Mouse (Mus musculus): ENCODE measurements around the gene Iqcg.

GRCm38 (mm10) chr16:33048686-33049085, 7.3 kb downstream of the Iqcg start:
- TF ChIP-seq CHD2 (IDR thresholded peaks at IDR 0.05; ENCODE audit: low read length), result no peak
- peak in 1 of 2 experiments; percentile 10; a peak in 1 of 4 replicates for TF ChIP-seq CTCF (conservative IDR thresholded peaks at IDR 0.05 in 1 of 2, IDR thresholded peaks at IDR 0.05 in 1 of 2; ENCODE audit: low read depth in 2 of 2, low read length in 2 of 2)
- TF ChIP-seq MAZ (IDR thresholded peaks at IDR 0.05; ENCODE audit: low read depth, low read length), result no peak
- no peak for TF ChIP-seq MAFK (IDR thresholded peaks at IDR 0.05; ENCODE audit: insufficient replicate concordance, low read length)
- TF ChIP-seq USF1 (IDR thresholded peaks at IDR 0.05; ENCODE audit: low read depth, low read length), result no peak
- TF ChIP-seq POLR2A (IDR thresholded peaks at IDR 0.05; ENCODE audit: low read depth, low read length), result no peak
- no peak for TF ChIP-seq MAX (IDR thresholded peaks at IDR 0.05; ENCODE audit: low read length)
- TF ChIP-seq POLR2AphosphoS2 (IDR thresholded peaks at IDR 0.05; ENCODE audit: low read depth, low read length), result no peak
